Mouse (Mus musculus): Measurements from ENCODE around the gene 1110004F10Rik.
"Not testable (repeated sequence)": the region's sequence is repeated elsewhere in the genome, so short reads cannot be mapped to it uniquely, and the experiment has no call there.

The 1110004F10Rik gene

GRCm38 (mm10) chr7:116039196-116039537 is at the start of gene 1110004F10Rik:
TSS of gene 1110004F10Rik (plus strand) at chr7:116039397.
- no peak for DNase-seq (ENCODE audit: extremely low spot score)

- no peak for DNase-seq (ENCODE audit: extremely low spot score)
These were observed 36.5 kb upstream of the 1110004F10Rik start for GRCm38 (mm10) chr7:116002726-116003125.

- peak; percentile 35 for DNase-seq (ENCODE audit: extremely low spot score)
These were observed 9.2 kb upstream of the 1110004F10Rik start for GRCm38 (mm10) chr7:116029991-116030390.

GRCm38 (mm10) chr7:116030597-116031387 is 8.4 kb upstream of the 1110004F10Rik start:
- peak; percentile 85 for DNase-seq (ENCODE audit: extremely low spot score)

GRCm38 (mm10) chr7:116031388-116031717 is 7.8 kb upstream of the 1110004F10Rik start:
- no peak for DNase-seq (ENCODE audit: extremely low spot score)

- peak; percentile 77 for DNase-seq (ENCODE audit: extremely low spot score)
These were observed 7.2 kb upstream of the 1110004F10Rik start for GRCm38 (mm10) chr7:116031718-116032595.

GRCm38 (mm10) chr7:116032596-116033307 is 6.4 kb upstream of the 1110004F10Rik start:
- DNase-seq (ENCODE audit: extremely low spot score): peak; percentile 83

GRCm38 (mm10) chr7:116033371-116034241 is 5.6 kb upstream of the 1110004F10Rik start:
- DNase-seq (ENCODE audit: extremely low spot score): peak; percentile 76

- peak; percentile 91 for DNase-seq (ENCODE audit: extremely low spot score)
These were observed 4.9 kb upstream of the 1110004F10Rik start for GRCm38 (mm10) chr7:116034282-116034758.

GRCm38 (mm10) chr7:116035504-116035903 is 3.7 kb upstream of the 1110004F10Rik start:
- no peak for DNase-seq (ENCODE audit: extremely low spot score)

GRCm38 (mm10) chr7:116036591-116037555 is 2.3 kb upstream of the 1110004F10Rik start:
- DNase-seq (ENCODE audit: extremely low spot score): peak; percentile 29

GRCm38 (mm10) chr7:116038024-116038423 is 1.2 kb upstream of the 1110004F10Rik start:
- peak; percentile 38 for DNase-seq (ENCODE audit: extremely low spot score)

GRCm38 (mm10) chr7:116038511-116038910 is 686 bp upstream of the 1110004F10Rik start, which contains the start of gene Sox6:
TSS of gene Sox6 (minus strand) at chr7:116038796.
- peak; percentile 50 for DNase-seq (ENCODE audit: extremely low spot score)

- peak; percentile 82 for DNase-seq (ENCODE audit: extremely low spot score)
These were observed 605 bp downstream of the 1110004F10Rik start for GRCm38 (mm10) chr7:116039538-116040466.

GRCm38 (mm10) chr7:116040470-116041019 is 1.3 kb downstream of the 1110004F10Rik start:
- DNase-seq (ENCODE audit: extremely low spot score): no peak

GRCm38 (mm10) chr7:116060739-116061138 is 21.5 kb downstream of the 1110004F10Rik start:
- no peak for DNase-seq (ENCODE audit: extremely low spot score)

- not testable (repeated sequence) for DNase-seq (ENCODE audit: extremely low spot score)
These were observed 45.2 kb downstream of the 1110004F10Rik start, which contains the start of gene Gm4353 for GRCm38 (mm10) chr7:116084366-116084765. TSS of gene Gm4353 (minus strand) at chr7:116084635.

Data from embryo, embryonic 9.5 days (tissue).